Mouse (Mus musculus) liver (tissue): ENCODE measurements around the gene Art5.
A peak's percentile ranks its signal among the peaks of the same experiment; 100 is the strongest.
"Not testable (repeated sequence)": the region's sequence is repeated elsewhere in the genome, so short reads cannot be mapped to it uniquely, and the experiment has no call there.

ENCODE experiments used
- DNase-seq: peaks from one replicate; pipeline ENCODE4 v3.0.0-alpha.2; 2020; ENCODE audit warnings: mixed read lengths

Gene Art5

DNA sequence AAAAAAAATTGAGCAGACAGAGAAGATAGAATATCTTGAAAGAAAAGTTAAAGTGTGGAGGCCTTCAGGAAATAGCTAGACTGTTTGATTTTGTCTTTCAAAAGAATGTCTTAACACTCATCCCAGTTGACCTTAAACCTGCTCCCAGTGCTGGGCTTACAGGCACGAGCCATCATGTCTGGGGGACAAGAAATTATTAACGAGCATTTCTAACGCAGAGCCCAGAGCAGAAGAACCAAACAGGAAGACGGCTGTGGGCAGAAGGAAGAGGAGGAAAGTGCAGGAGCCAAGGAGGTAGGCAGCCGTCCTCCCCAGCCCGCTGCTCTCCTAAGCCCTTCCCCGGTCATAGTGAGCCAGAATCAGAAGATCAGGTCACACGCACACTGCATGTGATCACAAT is 29.0 kb downstream of the Art5 start:
- DNase-seq: no peak

DNA sequence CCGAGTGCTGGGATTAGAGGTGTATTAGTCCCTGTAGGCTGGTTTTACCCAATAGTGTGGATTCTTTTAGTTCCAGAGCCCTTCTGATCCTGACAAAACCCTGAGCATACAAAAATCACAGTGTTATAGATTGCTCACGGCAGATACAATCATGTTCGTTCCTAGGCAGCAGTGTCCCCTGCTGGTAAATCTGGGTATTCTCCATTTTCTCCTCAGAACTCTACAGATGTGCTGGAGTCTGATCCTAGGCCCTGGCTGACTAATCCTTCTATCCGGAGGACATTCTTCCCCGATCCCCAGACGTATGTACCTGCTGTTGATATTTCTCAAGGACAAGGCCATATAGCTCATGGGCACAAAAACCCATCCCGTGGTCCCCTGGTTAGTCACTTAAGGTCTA is 30.8 kb downstream of the Art5 start:
- no peak for DNase-seq

DNA sequence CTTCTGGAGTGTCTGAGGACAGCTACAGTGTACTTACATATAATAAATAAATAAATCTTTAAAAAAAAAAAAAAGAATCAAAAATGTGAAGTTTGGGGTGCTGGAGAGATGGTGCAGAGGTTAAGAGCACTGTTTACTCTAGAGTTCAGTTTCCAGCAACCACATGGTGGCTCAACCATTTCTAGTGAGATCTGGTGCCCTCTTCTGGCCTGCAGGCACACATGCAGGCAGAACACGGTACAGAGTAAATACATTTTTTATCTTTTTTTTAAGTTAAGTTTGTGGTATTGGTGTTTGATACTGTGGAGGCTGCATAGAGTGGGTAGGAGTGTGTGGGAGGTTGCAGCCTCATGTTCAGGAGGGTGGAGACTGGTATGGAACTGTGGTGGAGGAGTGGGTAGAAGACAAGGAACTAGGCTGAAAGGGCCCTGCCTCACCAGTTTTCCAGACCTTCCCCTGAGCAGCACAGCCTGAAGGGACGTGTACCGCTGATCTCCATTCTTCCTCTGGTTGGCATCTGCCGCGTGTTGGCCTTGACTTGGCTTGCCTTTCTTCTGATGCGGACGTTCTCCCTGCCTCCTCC is 32.5 kb downstream of the Art5 start:
- peak; percentile 31 for DNase-seq

DNA sequence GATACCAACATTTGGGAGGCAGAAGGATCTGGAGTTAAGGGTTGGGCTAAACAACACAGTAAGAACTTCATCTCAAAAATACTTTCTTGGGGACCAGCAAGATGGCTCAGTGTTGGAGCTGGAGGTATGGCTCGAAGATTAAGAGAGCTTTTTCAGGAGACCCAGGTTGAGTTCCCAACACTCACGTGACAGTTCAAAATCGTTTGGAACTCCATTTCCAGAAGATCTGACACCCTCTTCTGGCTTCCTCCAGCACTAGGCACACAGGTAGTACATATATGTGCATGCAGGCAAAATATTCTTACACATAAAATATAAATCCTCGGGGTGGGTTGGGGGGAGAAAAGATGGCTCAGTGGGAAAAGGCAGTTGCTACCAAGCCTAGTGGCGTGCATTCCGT is 42.9 kb downstream of the Art5 start:
- no peak for DNase-seq

DNA sequence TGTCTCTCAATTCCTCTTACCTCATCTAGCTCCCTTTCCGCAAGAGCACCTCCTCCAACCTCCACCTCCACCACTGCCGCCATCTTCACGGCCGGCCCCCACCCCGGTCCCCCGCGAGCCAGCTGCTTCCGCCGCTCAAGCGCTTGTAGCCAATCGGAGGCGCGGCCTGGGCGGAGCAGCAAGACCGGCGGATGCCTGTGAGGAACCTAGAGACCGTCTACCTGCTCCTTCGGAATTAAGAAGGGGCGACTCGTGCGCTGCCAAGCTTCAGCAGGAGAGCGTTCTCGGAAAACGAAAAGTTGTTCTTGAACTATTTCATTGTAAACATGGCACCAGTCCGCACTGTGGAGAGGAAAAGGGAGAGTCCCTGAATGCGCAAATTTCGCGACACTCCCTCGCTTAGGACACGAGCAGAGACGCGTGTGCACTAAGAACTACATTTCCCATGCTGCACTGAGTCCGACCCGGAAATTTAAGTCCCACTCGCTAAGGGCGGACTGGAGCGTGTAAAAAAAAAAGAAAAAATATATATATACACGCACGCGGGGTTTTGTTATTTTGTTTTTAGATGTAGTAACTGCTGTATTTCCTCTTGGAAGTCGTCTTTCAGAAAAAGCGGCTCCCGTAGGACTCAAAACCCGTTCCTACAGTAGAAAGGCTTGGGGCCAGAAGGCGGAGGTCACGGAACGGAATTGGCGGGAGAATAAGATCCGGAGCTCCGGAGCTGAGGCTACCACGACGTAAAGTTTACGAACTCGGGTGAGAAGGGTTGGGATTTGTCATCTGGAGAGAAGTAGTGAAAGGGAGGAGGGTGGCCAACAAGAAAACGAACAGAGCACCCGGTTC is 44.0 kb downstream of the Art5 start, which contains the start of the genes Rnf121, Xndc1 and Xntrpc:
Gene Rnf121, minus strand, starts transcription at position 424 of the 846 bp plus-strand sequence.
Gene Xndc1, plus strand, starts transcription at position 466 of the 846 bp plus-strand sequence.
Gene Xntrpc, plus strand, starts transcription at position 668 of the 846 bp plus-strand sequence.
- peak; percentile 92 for DNase-seq

DNA sequence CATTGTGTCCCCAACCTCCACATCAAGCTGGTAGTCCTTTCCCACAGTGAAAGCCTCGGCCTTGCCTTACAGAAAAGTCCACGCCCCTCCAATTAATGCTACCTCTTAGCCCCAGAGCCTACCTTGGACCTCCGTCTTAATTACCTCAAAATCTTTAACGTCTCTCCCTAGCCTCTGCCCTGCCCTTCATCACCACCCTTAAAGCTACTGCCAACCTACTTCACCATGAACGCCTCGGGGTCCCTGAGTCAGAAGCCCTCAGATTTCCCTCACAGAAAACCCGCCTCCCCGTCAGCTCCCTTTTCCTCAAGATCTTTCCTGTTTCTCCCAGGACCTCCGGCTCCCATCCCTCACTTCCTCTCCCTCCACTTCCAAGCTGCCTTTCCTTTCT is 44.6 kb downstream of the Art5 start:
- DNase-seq: no peak

DNA sequence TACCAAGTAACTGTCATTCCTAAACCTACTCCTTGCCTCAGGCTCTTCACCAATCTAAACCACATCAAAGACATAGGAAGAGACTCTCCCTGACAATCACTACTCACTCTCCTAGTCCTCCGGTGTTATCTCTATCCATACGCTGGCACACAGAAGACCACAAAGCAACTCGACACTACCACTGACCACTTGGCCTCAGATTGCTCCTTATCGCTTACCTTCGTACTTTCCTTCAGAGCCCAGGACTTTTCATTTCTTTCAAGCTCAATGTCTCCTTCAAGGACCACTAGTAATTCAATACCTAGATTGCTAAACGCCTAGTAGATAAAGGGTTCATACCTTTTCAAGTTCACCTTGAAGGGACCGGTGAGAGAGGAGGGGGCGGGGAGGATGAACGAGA is 45.4 kb downstream of the Art5 start:
- no peak for DNase-seq

DNA sequence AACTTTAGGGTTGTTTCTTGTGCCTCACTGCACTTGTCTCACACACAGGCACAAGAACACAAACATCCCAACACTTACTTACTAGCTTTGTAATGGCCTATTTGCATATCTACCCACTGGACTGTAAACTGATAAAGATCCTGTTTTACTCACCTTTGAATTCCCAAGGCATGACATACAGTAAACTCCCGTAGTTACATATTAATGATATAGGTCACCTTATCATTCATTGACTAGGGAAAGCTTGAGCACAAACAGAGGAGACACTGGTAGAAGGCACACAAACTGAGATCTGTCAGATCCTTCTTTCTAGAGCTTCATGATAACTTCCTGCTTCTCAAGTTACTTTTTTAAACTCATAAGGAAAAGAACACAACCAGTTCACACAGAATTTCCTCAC is 47.1 kb downstream of the Art5 start:
- no peak for DNase-seq

DNA sequence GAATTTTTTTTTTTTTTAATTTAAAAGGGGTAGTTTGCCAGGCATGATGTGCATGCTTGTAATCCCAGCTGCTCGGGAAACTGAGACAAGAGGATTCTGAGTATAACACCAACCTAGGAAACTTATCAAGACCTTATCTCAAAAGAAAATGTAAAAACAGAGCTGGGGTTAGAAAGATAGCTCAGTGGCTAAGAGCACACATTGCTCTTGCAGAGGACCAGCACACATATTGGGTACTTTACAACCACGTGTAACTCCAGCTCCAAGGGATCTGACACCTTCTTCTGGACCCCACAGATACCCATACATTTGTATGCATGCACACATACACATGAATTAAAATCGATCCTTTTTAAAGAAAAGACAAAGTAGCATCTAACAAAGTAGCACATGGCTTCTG is 47.9 kb downstream of the Art5 start:
- DNase-seq: no peak

DNA sequence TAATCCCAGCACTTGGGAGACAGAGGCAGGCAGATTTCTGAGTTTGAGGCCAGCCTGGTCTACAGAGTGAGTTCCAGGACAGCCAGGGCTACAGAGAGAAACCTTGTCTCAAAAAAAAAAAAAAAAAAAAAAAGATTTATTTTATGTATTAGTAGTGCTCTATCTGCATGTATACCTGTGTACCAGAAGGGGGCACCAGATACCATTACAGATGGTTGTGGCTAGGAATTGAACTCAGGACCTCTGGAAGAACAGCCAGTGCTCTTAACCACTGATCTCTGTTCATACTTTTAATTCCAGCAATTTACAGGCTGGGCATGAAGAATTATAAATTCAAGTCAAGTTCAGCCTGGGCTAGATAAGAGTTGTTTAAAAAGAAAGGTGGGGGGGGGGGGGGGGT is 60.8 kb downstream of the Art5 start:
- not testable (repeated sequence) for DNase-seq
